Mouse (Mus musculus): ENCODE results near the gene Dnaic2. TPM values are rescaled to one million over a fixed set of nuclear protein-coding genes. Genes with fewer than 3 reads are reported as not detected.

Dnaic2 gene
- polyA plus RNA-seq, 1 experiment from 2014 or later, result 0.32 TPM

GRCm38 (mm10) chr11:114702996-114703361 is 24.2 kb upstream of the Dnaic2 start:
- Histone ChIP-seq H3K4me2 (no peak overlapping the region), H3K27ac (ENCODE audit: poor library complexity, severe bottlenecking) (no peak overlapping the region), H3K4me1 (replicated peaks) (peaks cover 10% of the 10 kb centered on the region), H3K4me3 (no peak overlapping the region), H3K9ac (no peak overlapping the region), H3K27me3 (replicated peaks) (no peaks in the 10 kb centered on the region), H3K36me3 (no peaks in the 10 kb centered on the region), H3K9me3 (replicated peaks) (no peaks in the 10 kb centered on the region)
- 81% methylated on average over 6 of the region's 6 CpGs for WGBS
- ATAC-seq (ENCODE audit: insufficient number of reproducible peaks, low FRiP score), result no peak

- Histone ChIP-seq H3K4me2 (no peak overlapping the region), H3K27me3 (replicated peaks) (no peaks in the 10 kb centered on the region), H3K4me3 (no peak overlapping the region), H3K9ac (no peak overlapping the region), H3K36me3 (no peaks in the 10 kb centered on the region), H3K9me3 (replicated peaks) (no peaks in the 10 kb centered on the region), H3K27ac (ENCODE audit: poor library complexity, severe bottlenecking) (no peak overlapping the region), H3K4me1 (replicated peaks) (peaks cover 10% of the 10 kb centered on the region)
- no peak for ATAC-seq (ENCODE audit: insufficient number of reproducible peaks, low FRiP score)
- 53% methylated on average over 22 of the region's 22 CpGs for WGBS
These were observed 22.9 kb upstream of the Dnaic2 start for GRCm38 (mm10) chr11:114704071-114704913.

GRCm38 (mm10) chr11:114706358-114706757 is 20.9 kb upstream of the Dnaic2 start:
- no peaks in the 10 kb centered on the region for H3K36me3 ChIP-seq
- no peaks in the 10 kb centered on the region for H3K27me3 ChIP-seq (replicated peaks)
- H3K4me2 ChIP-seq, result no peak overlapping the region
- 77% methylated on average over 5 of the region's 5 CpGs for WGBS
- no peak overlapping the region for H3K4me3 ChIP-seq
- H3K9me3 ChIP-seq (replicated peaks), result no peaks in the 10 kb centered on the region
- peaks cover 10% of the 10 kb centered on the region for H3K4me1 ChIP-seq (replicated peaks)
- no peak for ATAC-seq (ENCODE audit: insufficient number of reproducible peaks, low FRiP score)
- H3K27ac ChIP-seq (ENCODE audit: poor library complexity, severe bottlenecking), result no peak overlapping the region
- H3K9ac ChIP-seq, result no peak overlapping the region

- Histone ChIP-seq H3K27me3 (replicated peaks) (no peaks in the 10 kb centered on the region), H3K9me3 (replicated peaks) (no peaks in the 10 kb centered on the region), H3K4me1 (replicated peaks) (no peaks in the 10 kb centered on the region), H3K36me3 (no peaks in the 10 kb centered on the region), H3K9ac (no peak overlapping the region), H3K27ac (ENCODE audit: poor library complexity, severe bottlenecking) (no peak overlapping the region), H3K4me2 (no peak overlapping the region), H3K4me3 (no peak overlapping the region)
- ATAC-seq (ENCODE audit: insufficient number of reproducible peaks, low FRiP score), result no peak
- WGBS, result 88% methylated on average over 3 of the region's 3 CpGs
These were observed 15.8 kb upstream of the Dnaic2 start for GRCm38 (mm10) chr11:114711393-114711792.

GRCm38 (mm10) chr11:114711861-114712260 is 15.3 kb upstream of the Dnaic2 start:
- Histone ChIP-seq H3K9ac (no peak overlapping the region), H3K27me3 (replicated peaks) (no peaks in the 10 kb centered on the region), H3K4me3 (no peak overlapping the region), H3K9me3 (replicated peaks) (no peaks in the 10 kb centered on the region), H3K27ac (ENCODE audit: poor library complexity, severe bottlenecking) (no peak overlapping the region), H3K4me1 (replicated peaks) (no peaks in the 10 kb centered on the region), H3K36me3 (no peaks in the 10 kb centered on the region), H3K4me2 (no peak overlapping the region)
- ATAC-seq (ENCODE audit: insufficient number of reproducible peaks, low FRiP score), result no peak
- 84% methylated on average over 12 of the region's 12 CpGs for WGBS

- Histone ChIP-seq H3K27me3 (replicated peaks) (no peaks in the 10 kb centered on the region), H3K9me3 (replicated peaks) (no peaks in the 10 kb centered on the region), H3K9ac (no peak overlapping the region), H3K27ac (ENCODE audit: poor library complexity, severe bottlenecking) (no peak overlapping the region), H3K4me1 (replicated peaks) (no peaks in the 10 kb centered on the region), H3K36me3 (no peaks in the 10 kb centered on the region), H3K4me3 (no peak overlapping the region), H3K4me2 (no peak overlapping the region)
- ATAC-seq (ENCODE audit: insufficient number of reproducible peaks, low FRiP score), result no peak
- WGBS, result 85% methylated on average over 6 of the region's 6 CpGs
These were observed 12.7 kb upstream of the Dnaic2 start for GRCm38 (mm10) chr11:114714526-114714925.

- no peak overlapping the region for H3K4me2 ChIP-seq
- ATAC-seq (ENCODE audit: insufficient number of reproducible peaks, low FRiP score), result no peak
- H3K27me3 ChIP-seq (replicated peaks), result no peaks in the 10 kb centered on the region
- no peaks in the 10 kb centered on the region for H3K4me1 ChIP-seq (replicated peaks)
- H3K36me3 ChIP-seq, result no peaks in the 10 kb centered on the region
- 74% methylated on average over 7 of the region's 7 CpGs for WGBS
- H3K9ac ChIP-seq, result no peak overlapping the region
- H3K9me3 ChIP-seq (replicated peaks), result no peaks in the 10 kb centered on the region
- no peak overlapping the region for H3K27ac ChIP-seq (ENCODE audit: poor library complexity, severe bottlenecking)
- H3K4me3 ChIP-seq, result no peak overlapping the region
These were observed 11.7 kb upstream of the Dnaic2 start for GRCm38 (mm10) chr11:114715531-114715930.

- Histone ChIP-seq H3K9me3 (replicated peaks) (0 out of 2 replicates have a peak, but pooled peaks cover 3% of the 10 kb centered on the region), H3K9ac (no peak overlapping the region), H3K36me3 (no peaks in the 10 kb centered on the region), H3K27me3 (replicated peaks) (no peaks in the 10 kb centered on the region), H3K27ac (ENCODE audit: poor library complexity, severe bottlenecking) (no peak overlapping the region), H3K4me2 (no peak overlapping the region), H3K4me3 (no peak overlapping the region), H3K4me1 (replicated peaks) (no peaks in the 10 kb centered on the region; the same call in 1 of the 2 replicates)
- ATAC-seq (ENCODE audit: insufficient number of reproducible peaks, low FRiP score), result no peak
- WGBS, result 82% methylated on average over 10 of the region's 10 CpGs
These were observed 6.7 kb upstream of the Dnaic2 start for GRCm38 (mm10) chr11:114720535-114720934.

- no peak overlapping the region for H3K4me3 ChIP-seq
- H3K9me3 ChIP-seq (replicated peaks), result 0 out of 2 replicates have a peak, but pooled peaks cover 3% of the 10 kb centered on the region
- 81% methylated on average over 8 of the region's 8 CpGs for WGBS
- H3K4me1 ChIP-seq (replicated peaks), result peaks cover 5% of the 10 kb centered on the region
- no peak overlapping the region for H3K27ac ChIP-seq (ENCODE audit: poor library complexity, severe bottlenecking)
- H3K9ac ChIP-seq, result no peak overlapping the region
- ATAC-seq (ENCODE audit: insufficient number of reproducible peaks, low FRiP score), result no peak
- no peaks in the 10 kb centered on the region for H3K36me3 ChIP-seq
- H3K4me2 ChIP-seq, result no peak overlapping the region
- H3K27me3 ChIP-seq (replicated peaks), result no peaks in the 10 kb centered on the region
These were observed 4.8 kb upstream of the Dnaic2 start for GRCm38 (mm10) chr11:114722438-114722837.

- ATAC-seq (ENCODE audit: insufficient number of reproducible peaks, low FRiP score), result no peak
- no peaks in the 10 kb centered on the region for H3K36me3 ChIP-seq
- H3K9me3 ChIP-seq (replicated peaks), result 0 out of 2 replicates have a peak, but pooled peaks cover 3% of the 10 kb centered on the region
- no peak overlapping the region for H3K4me3 ChIP-seq
- no peak overlapping the region for H3K27ac ChIP-seq (ENCODE audit: poor library complexity, severe bottlenecking)
- 68% methylated on average over 13 of the region's 13 CpGs for WGBS
- peaks cover 11% of the 10 kb centered on the region for H3K4me1 ChIP-seq (replicated peaks)
- H3K9ac ChIP-seq, result no peak overlapping the region
- H3K27me3 ChIP-seq (replicated peaks), result no peaks in the 10 kb centered on the region
- H3K4me2 ChIP-seq, result no peak overlapping the region
These were observed 4.2 kb upstream of the Dnaic2 start for GRCm38 (mm10) chr11:114723030-114723429.

GRCm38 (mm10) chr11:114724787-114725590 is 2.2 kb upstream of the Dnaic2 start:
- Histone ChIP-seq H3K36me3 (no peaks in the 10 kb centered on the region), H3K27me3 (replicated peaks) (no peaks in the 10 kb centered on the region), H3K9me3 (replicated peaks) (0 out of 2 replicates have a peak, but pooled peaks cover 3% of the 10 kb centered on the region), H3K9ac (no peak overlapping the region), H3K27ac (ENCODE audit: poor library complexity, severe bottlenecking) (no peak overlapping the region; the same call in 1 of the 2 replicates), H3K4me3 (no peak overlapping the region), H3K4me2 (no peak overlapping the region), H3K4me1 (replicated peaks) (peaks cover 16% of the 10 kb centered on the region)
- ATAC-seq (ENCODE audit: insufficient number of reproducible peaks, low FRiP score), result no peak
- 46% methylated on average over 11 of the region's 11 CpGs for WGBS
